Mouse (Mus musculus) heart, adult 8-10 months (tissue): ENCODE measurements around the gene Gpat3. TPM values are rescaled to one million over a fixed set of nuclear protein-coding genes. Genes with fewer than 3 reads are reported as not detected.

Experiments
- DNase-seq: peaks from one replicate; pipeline ENCODE4 v3.0.0; 2022; ENCODE audit warnings: low spot score
- total RNA-seq, 4 experiments: library from RNA; stranded (reverse); gene quantifications; 2 replicates each; pipeline ENCODE4 v1.2.4; 2022

The Gpat3 gene
- 10 to 100 TPM; 20.5 to 28.0 (median 23.1) TPM for total RNA-seq

DNA sequence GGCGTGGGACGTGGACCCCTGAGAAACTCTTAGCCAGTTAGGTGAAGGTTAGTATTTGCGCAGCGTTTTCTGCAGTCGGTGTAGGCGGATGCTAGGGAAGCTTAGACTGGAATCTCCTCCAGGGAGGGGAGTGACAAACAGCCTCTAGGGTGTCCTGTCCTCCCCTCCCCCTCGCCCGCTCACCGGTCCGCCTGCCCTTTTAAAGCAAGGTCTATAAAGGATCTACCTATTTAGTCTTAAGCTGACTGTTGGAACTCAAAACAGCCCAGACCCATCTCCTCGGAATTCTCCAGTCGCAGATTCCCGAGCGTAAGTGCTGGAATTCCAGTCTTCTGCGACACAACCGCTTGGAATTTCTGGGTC, at the start of gene Gpat3:
Gpat3 (plus strand) TSS at position 229 of the 363 bp plus-strand sequence.
- peak; percentile 40 for DNase-seq

DNA sequence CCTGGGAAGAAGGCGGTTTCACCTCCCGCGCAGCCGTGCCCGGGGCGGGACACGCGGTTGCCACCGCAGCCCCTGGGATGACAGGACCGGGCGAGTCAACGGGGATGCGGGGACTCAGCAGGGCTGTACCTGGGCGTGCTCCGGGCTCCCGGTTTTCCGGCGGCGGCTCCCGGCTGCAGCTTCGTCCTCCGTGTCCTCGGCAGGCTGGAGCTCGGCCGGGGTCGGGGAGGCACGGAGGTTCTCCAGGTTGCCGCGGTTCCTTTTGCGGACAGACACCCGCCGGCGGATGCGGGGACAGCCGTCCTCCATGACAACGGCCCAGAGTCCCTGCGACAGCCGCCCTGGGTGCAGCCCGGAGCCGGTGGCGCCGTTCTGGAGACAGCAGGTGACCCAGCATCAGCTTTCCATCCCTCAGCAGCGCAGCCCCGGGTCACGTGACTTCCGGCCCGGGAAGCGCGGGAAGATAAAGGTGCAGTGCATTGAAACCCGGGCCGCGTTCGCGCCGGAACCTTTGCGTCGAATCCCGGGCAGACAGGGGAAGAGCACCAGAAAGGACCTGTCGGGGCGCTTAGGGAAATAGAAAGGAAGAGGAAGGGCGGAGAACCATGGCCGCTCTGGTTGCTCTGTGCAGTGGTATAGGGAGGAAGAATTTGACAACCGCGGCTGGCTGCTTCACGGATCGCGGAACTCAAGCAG, 47.2 kb upstream of the Gpat3 start, which contains the start of the genes Helq and Mrps18c:
Helq (minus strand) TSS at position 434 of the 696 bp plus-strand sequence.
Mrps18c (plus strand) TSS at position 463 of the 696 bp plus-strand sequence.
- DNase-seq: peak; percentile 86

- DNase-seq: no peak
These were observed 27.2 kb upstream of the Gpat3 start for GRCm38 (mm10) chr5:100818341-100818740.

- no peak for DNase-seq
These were observed 25.7 kb upstream of the Gpat3 start for GRCm38 (mm10) chr5:100819568-100820480.

- DNase-seq: peak; percentile 88
These were observed 24.9 kb upstream of the Gpat3 start, which contains the start of gene Abraxas1 for GRCm38 (mm10) chr5:100820483-100821184. TSS of gene Abraxas1 (minus strand) at chr5:100820965.

DNA sequence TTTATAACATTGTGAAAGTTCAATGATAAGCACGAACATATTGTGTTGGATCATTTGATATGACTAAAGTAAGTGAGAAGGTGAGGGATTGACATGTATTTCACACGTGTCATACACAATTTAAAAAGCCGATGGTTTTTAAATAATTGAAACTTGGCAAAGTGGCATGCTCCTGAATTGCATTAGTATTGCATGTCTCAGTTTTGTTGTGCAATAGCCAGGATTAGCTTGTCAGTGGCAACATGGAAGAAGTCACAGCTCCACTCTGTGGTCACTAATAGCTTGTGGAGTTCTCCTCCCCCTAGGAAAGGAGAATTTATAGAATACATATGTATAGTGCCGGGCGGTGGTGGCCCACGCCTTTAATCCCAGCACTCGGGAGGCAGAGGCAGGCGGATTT, 24.1 kb upstream of the Gpat3 start:
- no peak for DNase-seq

DNA sequence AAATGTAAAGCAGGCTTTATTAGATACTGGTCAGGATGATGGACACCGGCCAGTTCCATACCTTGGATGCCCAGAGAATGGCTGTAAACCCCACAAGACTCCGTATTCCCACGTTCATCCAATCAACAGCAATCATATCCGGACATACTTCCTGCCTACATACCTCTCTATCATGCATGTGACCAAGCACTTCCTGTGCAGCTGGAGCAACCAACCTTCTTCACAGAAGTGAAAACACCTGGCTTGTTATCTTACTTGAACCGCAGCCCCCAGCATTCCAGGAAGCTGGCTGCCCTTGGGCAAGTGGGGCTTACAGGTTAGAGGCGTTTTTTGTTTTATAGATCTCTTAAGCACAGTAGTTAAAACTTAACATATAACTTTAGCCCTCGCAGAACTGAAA, 22.7 kb upstream of the Gpat3 start:
- DNase-seq: no peak

- DNase-seq: no peak
These were observed 19.5 kb upstream of the Gpat3 start for GRCm38 (mm10) chr5:100825975-100826374.

DNA sequence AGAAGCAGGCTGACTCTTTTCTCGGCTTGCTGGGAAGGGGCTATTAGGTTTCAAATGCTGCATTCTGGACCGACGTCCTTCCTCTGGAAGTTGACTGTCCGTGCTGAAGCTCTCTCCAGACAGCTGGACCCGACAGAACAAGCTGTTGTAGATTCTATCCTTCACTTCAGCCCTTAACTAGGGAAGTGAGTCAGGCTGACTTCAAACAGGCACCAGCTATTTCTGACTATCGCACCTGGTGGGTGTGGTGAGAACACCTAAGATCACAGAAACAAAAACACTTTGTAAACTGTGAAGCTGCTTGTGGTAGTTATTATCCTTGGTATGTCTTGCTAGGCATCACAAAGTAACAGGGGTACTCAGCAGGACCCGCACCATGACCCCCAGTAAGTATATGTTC, 19.0 kb upstream of the Gpat3 start:
- no peak for DNase-seq

DNA sequence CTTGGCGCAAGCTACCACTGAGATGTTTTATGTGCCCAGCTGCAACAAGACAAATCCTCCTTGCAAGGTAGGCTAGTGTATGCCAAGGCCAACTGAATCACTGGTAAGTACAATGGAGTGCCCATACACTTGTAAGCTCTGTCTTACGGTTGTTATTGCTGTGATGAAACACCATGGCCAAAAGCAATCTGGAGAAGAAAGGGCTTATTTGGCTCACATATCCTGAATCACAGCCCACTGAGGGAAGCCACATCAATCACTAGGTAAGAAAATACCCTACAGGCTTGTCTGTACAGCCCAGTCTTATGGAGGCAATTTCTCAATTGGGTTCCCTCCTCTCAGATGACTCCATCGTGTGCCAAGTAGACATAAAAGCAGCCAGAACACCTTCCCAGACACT, 16.8 kb upstream of the Gpat3 start:
- DNase-seq: no peak

- no peak for DNase-seq
These were observed 12.8 kb upstream of the Gpat3 start for GRCm38 (mm10) chr5:100832680-100833079.

DNA sequence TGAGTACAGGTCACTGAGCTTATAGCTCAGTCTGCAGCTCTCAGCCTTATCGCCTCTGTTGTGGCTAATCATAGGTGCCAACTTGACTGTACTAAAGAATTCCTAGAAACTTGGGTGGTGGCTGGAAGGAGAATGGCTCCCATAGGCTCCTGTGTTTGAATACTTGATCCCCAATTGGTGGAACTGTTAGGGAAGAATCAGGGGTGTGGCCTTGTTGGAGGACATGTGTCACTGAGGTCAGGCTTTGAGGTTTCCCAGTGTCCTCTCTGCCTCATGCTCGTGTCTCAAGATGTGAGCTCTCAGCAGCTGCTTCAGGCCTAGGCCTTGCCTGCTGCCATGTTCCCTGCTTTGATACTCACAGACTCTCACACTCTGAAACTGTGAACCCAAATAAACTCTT, 11.7 kb upstream of the Gpat3 start:
- no peak for DNase-seq

GRCm38 (mm10) chr5:100835862-100836538, 9.5 kb upstream of the Gpat3 start:
- no peak for DNase-seq

DNA sequence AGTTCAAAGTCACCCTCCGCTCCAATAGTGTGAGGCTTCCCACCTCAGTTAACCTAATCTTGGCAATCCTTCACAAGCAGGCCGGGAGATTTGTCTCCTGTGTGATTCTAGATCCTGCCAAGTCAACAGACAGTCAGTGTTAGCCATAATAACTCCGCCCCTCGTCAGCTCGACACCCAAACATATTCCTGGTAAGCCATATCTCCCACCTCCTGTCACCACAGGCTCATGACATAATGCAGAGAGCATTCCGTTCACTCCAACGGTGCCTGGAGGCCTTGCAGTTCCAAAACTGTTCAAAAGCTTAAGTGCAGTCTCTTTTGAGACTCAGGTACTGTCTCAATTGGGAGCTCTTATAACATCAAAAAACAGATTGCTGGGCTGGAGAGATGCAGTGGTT, 7.6 kb upstream of the Gpat3 start:
- DNase-seq: peak; percentile 72

DNA sequence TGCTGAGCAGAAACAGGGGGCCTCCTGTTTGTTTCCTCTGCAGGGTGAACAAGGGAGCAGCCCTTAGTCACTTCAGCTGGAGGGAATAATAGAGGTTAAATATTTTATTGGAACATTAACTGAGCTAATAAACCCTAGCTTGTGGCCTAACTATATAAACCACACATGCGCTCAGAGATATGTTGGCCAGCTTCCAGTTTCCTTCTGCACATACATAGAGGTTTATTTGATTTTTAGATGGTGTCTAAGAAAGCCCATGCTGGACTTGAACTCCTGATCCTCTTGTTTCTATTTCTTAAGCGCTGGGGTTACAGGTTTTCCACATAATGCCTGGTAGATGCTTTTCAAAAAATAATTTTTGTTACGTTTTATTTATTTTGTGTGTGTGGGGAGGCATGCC, 1.0 kb upstream of the Gpat3 start:
- no peak for DNase-seq

DNA sequence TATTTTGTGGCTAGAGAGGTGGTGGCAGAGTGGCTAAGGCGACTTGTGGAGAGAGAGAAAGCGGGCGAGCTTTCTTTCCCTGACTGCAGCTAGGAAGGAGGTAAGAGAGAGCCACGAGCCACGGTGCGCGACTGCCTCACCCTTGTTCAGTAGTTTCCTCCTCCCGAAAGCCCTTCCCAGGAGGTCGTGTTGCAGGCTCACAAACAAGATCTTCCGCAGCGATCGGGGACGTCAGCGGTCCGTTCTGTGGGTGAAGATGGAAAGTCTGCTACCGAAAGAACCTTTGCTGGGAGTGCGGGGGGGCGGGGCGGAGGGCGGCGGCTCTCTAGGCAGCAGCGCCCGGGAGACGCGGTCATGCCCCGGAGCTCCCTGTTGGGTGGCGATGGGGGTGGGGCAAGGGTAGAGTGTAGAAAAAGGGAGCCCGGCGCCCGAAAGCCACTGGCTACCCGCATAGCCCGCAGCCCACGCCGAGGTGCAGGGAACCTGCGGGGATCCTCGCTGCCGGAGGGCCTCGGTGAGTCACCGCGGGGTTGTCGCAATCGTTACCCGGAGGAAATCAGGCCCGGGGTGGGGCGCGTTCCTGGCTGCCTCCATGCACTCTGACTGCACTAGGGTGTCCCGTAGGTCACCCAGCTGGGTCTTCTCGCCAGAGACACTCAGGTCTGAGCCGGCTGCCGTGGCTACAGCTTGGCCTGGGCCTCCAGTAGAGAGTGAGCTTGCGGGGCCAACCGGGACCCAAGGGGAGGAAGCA, 510 bp downstream of the Gpat3 start:
- peak; percentile 72 for DNase-seq

GRCm38 (mm10) chr5:100846599-100846920, 1.0 kb downstream of the Gpat3 start:
- DNase-seq: no peak

DNA sequence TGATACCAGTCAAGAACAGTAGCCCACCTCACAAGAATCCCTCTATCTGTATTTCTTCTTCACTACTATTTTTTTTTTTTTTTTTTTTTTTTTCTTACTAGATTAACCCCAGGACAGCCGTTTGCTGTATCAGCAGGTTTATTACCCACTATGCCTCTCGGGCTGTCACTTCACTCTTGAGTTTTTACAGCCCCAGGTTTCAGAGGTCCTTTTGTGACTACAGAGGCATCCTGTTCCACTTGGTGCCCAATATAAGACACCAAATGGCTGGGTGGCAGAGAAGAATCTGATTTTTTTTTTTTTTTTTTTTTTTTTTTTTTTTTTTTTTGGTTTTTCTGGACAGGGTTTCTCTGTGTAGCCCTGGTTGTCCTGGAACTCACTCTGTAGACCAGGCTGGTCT, 1.6 kb downstream of the Gpat3 start:
- DNase-seq: no peak

DNA sequence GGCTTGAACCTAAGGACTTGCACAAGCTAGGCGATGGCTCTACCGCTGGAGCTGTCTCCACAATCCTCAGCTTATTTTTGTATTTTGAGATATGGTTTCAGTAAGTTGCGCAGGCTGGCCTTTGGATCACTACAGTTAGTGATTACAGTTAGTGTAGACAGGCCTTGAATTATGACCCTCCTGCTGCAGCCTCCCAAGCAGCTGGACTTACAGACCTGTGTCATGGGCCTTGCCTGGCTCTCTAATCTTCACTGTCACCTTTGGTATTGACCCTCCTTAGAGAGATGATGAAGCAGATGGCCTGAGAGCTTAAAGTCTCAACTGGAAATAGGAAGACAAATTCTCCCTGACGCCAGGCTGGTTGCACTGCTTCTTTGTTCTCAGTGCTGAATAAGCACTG, 8.4 kb downstream of the Gpat3 start:
- no peak for DNase-seq

GRCm38 (mm10) chr5:100856552-100856951, 11.0 kb downstream of the Gpat3 start:
- no peak for DNase-seq
